Mouse (Mus musculus) myocyte (in vitro differentiated cells): ENCODE results near the gene Gm13278.
"Not testable (repeated sequence)": the region's sequence is repeated elsewhere in the genome, so short reads cannot be mapped to it uniquely, and the experiment has no call there.

Source experiments
- CEBPB ChIP-seq: IDR thresholded peaks from 2 replicates; pipeline ENCODE4 v1.6.1; 2011; ENCODE audit warnings: mild to moderate bottlenecking, moderate library complexity; ENCODE audit not compliant: poor library complexity, insufficient read depth, severe bottlenecking
- E2F4 ChIP-seq: IDR thresholded peaks from one replicate; pipeline ENCODE4 v1.6.1; 2011; ENCODE audit warnings: mild to moderate bottlenecking, control low read depth, moderate library complexity; ENCODE audit not compliant: insufficient read depth
- MAX ChIP-seq: IDR thresholded peaks from one replicate; pipeline ENCODE4 v1.6.1; 2011; ENCODE audit warnings: low read depth, mild to moderate bottlenecking, control low read depth
- MYOD1 ChIP-seq, 3 experiments: IDR thresholded peaks; one replicate each; pipeline ENCODE4 v1.6.1; 2011; ENCODE audit warnings: control low read depth in 2 of 3, low read depth in 2 of 3, mild to moderate bottlenecking in 2 of 3, moderate library complexity in 1 of 3; ENCODE audit not compliant: insufficient read length in 2 of 3, control insufficient read depth in 1 of 3
- MYOG ChIP-seq, 3 experiments: IDR thresholded peaks; one replicate each; pipeline ENCODE4 v1.6.1; 2011; ENCODE audit warnings: control low read depth in 2 of 3, low read depth in 2 of 3, mild to moderate bottlenecking in 2 of 3; ENCODE audit not compliant: insufficient read length in 2 of 3, control insufficient read depth in 1 of 3, insufficient read depth in 1 of 3
- POLR2A ChIP-seq: IDR thresholded peaks from one replicate; pipeline ENCODE4 v1.6.1; 2011; ENCODE audit warnings: low read depth, mild to moderate bottlenecking, control low read depth, moderate library complexity; ENCODE audit not compliant: insufficient read length
- POLR2AphosphoS2 ChIP-seq: IDR thresholded peaks from one replicate; pipeline ENCODE4 v1.6.1; 2011; ENCODE audit warnings: low read depth, control low read depth; ENCODE audit not compliant: insufficient read length
- REST ChIP-seq: IDR thresholded peaks from one replicate; pipeline ENCODE4 v1.6.1; 2011; ENCODE audit warnings: mild to moderate bottlenecking, control low read depth, moderate library complexity; ENCODE audit not compliant: insufficient read depth, insufficient read length
- TCF12 ChIP-seq: IDR thresholded peaks from one replicate; pipeline ENCODE4 v1.6.1; 2011; ENCODE audit warnings: mild to moderate bottlenecking, control low read depth; ENCODE audit not compliant: poor library complexity, insufficient read depth, severe bottlenecking
- TCF3 ChIP-seq: IDR thresholded peaks from one replicate; pipeline ENCODE4 v1.6.1; 2011; ENCODE audit warnings: low read depth, control low read depth; ENCODE audit not compliant: insufficient read length
- USF1 ChIP-seq: IDR thresholded peaks from one replicate; pipeline ENCODE4 v1.6.1; 2011; ENCODE audit warnings: low read depth, mild to moderate bottlenecking, control low read depth, moderate library complexity

- TF ChIP-seq MAX; POLR2AphosphoS2; MYOD1 (IDR thresholded peaks at IDR 0.05; ENCODE audit: control insufficient read depth in 1 of 3, insufficient read length in 2 of 3, low read depth in 2 of 3); POLR2A; TCF3; CEBPB; MYOG (IDR thresholded peaks at IDR 0.05; ENCODE audit: control insufficient read depth in 1 of 3, insufficient read depth in 1 of 3, insufficient read length in 2 of 3, low read depth in 2 of 3); TCF12; USF1; E2F4; REST: not testable (repeated sequence)
These were observed 14.7 kb upstream of the Gm13278 start, which contains the start of gene Gm13289 for GRCm38 (mm10) chr4:88776622-88777021.
